Mouse (Mus musculus): ENCODE results near the gene Cdh3.

Cdh3 gene

GRCm38 (mm10) chr8:106606601-106607145 is 96.0 kb downstream of the Cdh3 start:
- no peak for DNase-seq (ENCODE audit: low read depth, low spot score)

All from embryo, embryonic 11.5 days (tissue).